Mouse (Mus musculus): Measurements from ENCODE around the gene Ell. TPM values are rescaled to one million over a fixed set of nuclear protein-coding genes. Genes with fewer than 3 reads are reported as not detected.

Ell gene
- polyA plus RNA-seq, 1 experiment from 2014 or later: 13.5 TPM

GRCm38 (mm10) chr8:70555079-70555747 lies 16.0 kb downstream of the Ell start:
- Histone ChIP-seq H3K4me2 (no peak overlapping the region), H3K4me3 (no peak overlapping the region), H3K27ac (ENCODE audit: poor library complexity, severe bottlenecking) (no peak overlapping the region), H3K27me3 (replicated peaks) (no peaks in the 10 kb centered on the region), H3K4me1 (replicated peaks) (peaks cover 77% of the 10 kb centered on the region), H3K9ac (no peak overlapping the region), H3K36me3 (0 out of 2 replicates have a peak, but pooled peaks cover 4% of the 10 kb centered on the region), H3K9me3 (replicated peaks) (no peaks in the 10 kb centered on the region)
- ATAC-seq (ENCODE audit: insufficient number of reproducible peaks, low FRiP score): no peak
- 91% methylated on average over 4 of the region's 4 CpGs for WGBS

DNA sequence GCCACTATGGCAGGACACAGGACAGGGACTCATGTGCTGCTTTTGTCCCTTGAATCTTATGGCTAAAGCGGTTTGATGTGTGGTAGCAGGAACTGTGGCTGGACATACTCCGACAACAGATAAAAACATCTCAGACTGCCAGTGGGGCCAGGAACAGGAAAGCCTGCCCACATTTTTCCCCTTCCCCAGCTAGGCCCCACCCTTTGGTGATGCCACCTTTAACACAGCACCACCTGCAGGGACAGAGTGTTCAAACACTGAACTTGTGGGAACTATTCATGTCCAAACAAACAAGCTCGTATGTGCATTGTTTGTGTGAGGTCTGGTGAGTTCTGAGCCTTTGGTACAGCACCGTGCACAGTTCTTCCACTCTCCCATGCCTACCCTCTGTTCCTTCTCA lies 19.1 kb downstream of the Ell start:
- Histone ChIP-seq H3K27me3 (replicated peaks) (no peaks in the 10 kb centered on the region), H3K4me2 (no peak overlapping the region), H3K27ac (ENCODE audit: poor library complexity, severe bottlenecking) (peak overlapping the region; percentile 60; the same call in 1 of the 2 replicates), H3K9ac (peak overlapping the region; percentile 42; the same call in 1 of the 2 replicates), H3K4me3 (no peak overlapping the region), H3K9me3 (replicated peaks) (no peaks in the 10 kb centered on the region), H3K36me3 (0 out of 2 replicates have a peak, but pooled peaks cover 4% of the 10 kb centered on the region), H3K4me1 (replicated peaks) (peaks cover 80% of the 10 kb centered on the region)
- WGBS: 38% methylated on average over 4 of the region's 4 CpGs
- no peak for ATAC-seq (ENCODE audit: insufficient number of reproducible peaks, low FRiP score)

GRCm38 (mm10) chr8:70558983-70559382 lies 19.7 kb downstream of the Ell start:
- H3K9me3 ChIP-seq (replicated peaks): no peaks in the 10 kb centered on the region
- WGBS: 74% methylated on average over 3 of the region's 3 CpGs

GRCm38 (mm10) chr8:70560096-70560495 lies 20.8 kb downstream of the Ell start:
- Histone ChIP-seq H3K36me3 (0 out of 2 replicates have a peak, but pooled peaks cover 4% of the 10 kb centered on the region), H3K9me3 (replicated peaks) (no peaks in the 10 kb centered on the region), H3K9ac (0 out of 2 replicates have a peak overlapping the region, but pooled peaks have one; percentile 11), H3K4me3 (no peak overlapping the region), H3K4me1 (replicated peaks) (peaks cover 78% of the 10 kb centered on the region), H3K4me2 (no peak overlapping the region), H3K27me3 (replicated peaks) (no peaks in the 10 kb centered on the region), H3K27ac (ENCODE audit: poor library complexity, severe bottlenecking) (peak overlapping the region; percentile 79; the same call in 1 of the 2 replicates)
- ATAC-seq (ENCODE audit: insufficient number of reproducible peaks, low FRiP score): no peak
- 73% methylated on average over 2 of the region's 2 CpGs for WGBS

More at GRCm38 (mm10) chr8:70558983-70559382, 19.7 kb downstream of the Ell start:
- Histone ChIP-seq H3K4me3 (no peak overlapping the region), H3K27ac (ENCODE audit: poor library complexity, severe bottlenecking) (0 out of 2 replicates have a peak overlapping the region, but pooled peaks have one; percentile 60), H3K4me1 (replicated peaks) (peaks cover 77% of the 10 kb centered on the region), H3K9ac (no peak overlapping the region), H3K36me3 (0 out of 2 replicates have a peak, but pooled peaks cover 4% of the 10 kb centered on the region), H3K4me2 (no peak overlapping the region), H3K27me3 (replicated peaks) (no peaks in the 10 kb centered on the region)
- no peak for ATAC-seq (ENCODE audit: insufficient number of reproducible peaks, low FRiP score)

GRCm38 (mm10) chr8:70560564-70560963 lies 21.3 kb downstream of the Ell start:
- peak overlapping the region; percentile 11; the same call in 1 of the 2 replicates for H3K4me2 ChIP-seq
- 0 out of 2 replicates have a peak, but pooled peaks have one; percentile 1 for ATAC-seq (ENCODE audit: insufficient number of reproducible peaks, low FRiP score)
- H3K27ac ChIP-seq (ENCODE audit: poor library complexity, severe bottlenecking): peak overlapping the region; percentile 79
- no peaks in the 10 kb centered on the region for H3K27me3 ChIP-seq (replicated peaks)
- 0 out of 2 replicates have a peak, but pooled peaks cover 4% of the 10 kb centered on the region for H3K36me3 ChIP-seq
- WGBS: 31% methylated on average over 3 of the region's 3 CpGs
- peak overlapping the region; percentile 11; the same call in 1 of the 2 replicates for H3K9ac ChIP-seq
- no peaks in the 10 kb centered on the region for H3K9me3 ChIP-seq (replicated peaks)
- H3K4me1 ChIP-seq (replicated peaks): peaks cover 79% of the 10 kb centered on the region
- H3K4me3 ChIP-seq: no peak overlapping the region

DNA sequence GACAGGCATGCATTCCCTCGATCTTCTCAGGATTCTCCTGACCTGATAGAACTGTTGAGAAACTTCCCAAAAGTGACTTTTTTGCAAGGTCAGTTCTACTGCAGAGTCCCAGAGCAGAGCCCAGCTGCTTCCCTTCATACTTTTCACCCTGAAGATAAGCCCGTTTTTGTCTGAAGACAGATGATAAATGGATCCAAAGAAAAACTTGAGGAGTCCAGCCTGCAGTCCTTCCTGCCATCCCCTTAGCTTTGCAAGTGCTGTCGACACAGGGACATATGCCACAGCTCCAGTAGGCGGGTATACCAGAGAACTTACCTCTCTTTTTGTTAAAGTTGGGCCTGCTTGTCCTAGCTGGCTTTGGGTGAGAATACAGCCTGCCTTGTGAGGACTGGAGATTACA lies 22.1 kb downstream of the Ell start:
- no peak overlapping the region for H3K4me3 ChIP-seq
- no peak overlapping the region for H3K4me2 ChIP-seq
- ATAC-seq (ENCODE audit: insufficient number of reproducible peaks, low FRiP score): no peak
- H3K36me3 ChIP-seq: no peaks in the 10 kb centered on the region
- H3K9ac ChIP-seq: peak overlapping the region; percentile 6
- H3K27ac ChIP-seq (ENCODE audit: poor library complexity, severe bottlenecking): peak overlapping the region; percentile 79
- no peaks in the 10 kb centered on the region for H3K27me3 ChIP-seq (replicated peaks)
- H3K9me3 ChIP-seq (replicated peaks): no peaks in the 10 kb centered on the region
- H3K4me1 ChIP-seq (replicated peaks): peaks cover 85% of the 10 kb centered on the region
- 24% methylated on average over 4 of the region's 4 CpGs for WGBS

GRCm38 (mm10) chr8:70561809-70562535 lies 22.7 kb downstream of the Ell start:
- Histone ChIP-seq H3K27ac (ENCODE audit: poor library complexity, severe bottlenecking) (peak overlapping the region; percentile 79; the same call in 1 of the 2 replicates), H3K9ac (peak overlapping the region; percentile 50; the same call in 1 of the 2 replicates), H3K36me3 (no peaks in the 10 kb centered on the region), H3K9me3 (replicated peaks) (no peaks in the 10 kb centered on the region), H3K27me3 (replicated peaks) (no peaks in the 10 kb centered on the region), H3K4me1 (replicated peaks) (peaks cover 92% of the 10 kb centered on the region), H3K4me2 (no peak overlapping the region), H3K4me3 (no peak overlapping the region)
- 43% methylated on average over 7 of the region's 7 CpGs for WGBS
- ATAC-seq (ENCODE audit: insufficient number of reproducible peaks, low FRiP score): no peak

GRCm38 (mm10) chr8:70562802-70563201 lies 23.5 kb downstream of the Ell start:
- no peak overlapping the region for H3K27ac ChIP-seq (ENCODE audit: poor library complexity, severe bottlenecking)
- peaks cover 84% of the 10 kb centered on the region for H3K4me1 ChIP-seq (replicated peaks)
- no peaks in the 10 kb centered on the region for H3K36me3 ChIP-seq
- H3K27me3 ChIP-seq (replicated peaks): no peaks in the 10 kb centered on the region
- no peak overlapping the region for H3K9ac ChIP-seq
- H3K9me3 ChIP-seq (replicated peaks): no peaks in the 10 kb centered on the region
- H3K4me3 ChIP-seq: no peak overlapping the region
- ATAC-seq (ENCODE audit: insufficient number of reproducible peaks, low FRiP score): no peak
- no peak overlapping the region for H3K4me2 ChIP-seq
- WGBS: 61% methylated on average over 3 of the region's 3 CpGs

- H3K36me3 ChIP-seq: 0 out of 2 replicates have a peak, but pooled peaks cover 3% of the 10 kb centered on the region
- H3K27ac ChIP-seq (ENCODE audit: poor library complexity, severe bottlenecking): no peak overlapping the region
- no peaks in the 10 kb centered on the region for H3K27me3 ChIP-seq (replicated peaks)
- 90% methylated on average over 6 of the region's 6 CpGs for WGBS
- no peak overlapping the region for H3K4me3 ChIP-seq
- no peak overlapping the region for H3K4me2 ChIP-seq
- no peak overlapping the region for H3K9ac ChIP-seq
- ATAC-seq (ENCODE audit: insufficient number of reproducible peaks, low FRiP score): no peak
- no peaks in the 10 kb centered on the region for H3K9me3 ChIP-seq (replicated peaks)
- H3K4me1 ChIP-seq (replicated peaks): peaks cover 74% of the 10 kb centered on the region
Observed at GRCm38 (mm10) chr8:70563763-70564387, 24.6 kb downstream of the Ell start.

GRCm38 (mm10) chr8:70564696-70565235 lies 25.5 kb downstream of the Ell start:
- H3K27ac ChIP-seq (ENCODE audit: poor library complexity, severe bottlenecking): no peak overlapping the region
- 69% methylated on average over 3 of the region's 3 CpGs for WGBS

More at GRCm38 (mm10) chr8:70564696-70565235, 25.5 kb downstream of the Ell start:
- H3K4me2 ChIP-seq: no peak overlapping the region
- no peaks in the 10 kb centered on the region for H3K9me3 ChIP-seq (replicated peaks)
- ATAC-seq (ENCODE audit: insufficient number of reproducible peaks, low FRiP score): no peak
- H3K4me1 ChIP-seq (replicated peaks): peaks cover 69% of the 10 kb centered on the region
- no peak overlapping the region for H3K9ac ChIP-seq
- H3K27me3 ChIP-seq (replicated peaks): no peaks in the 10 kb centered on the region
- H3K4me3 ChIP-seq: no peak overlapping the region
- H3K36me3 ChIP-seq: 0 out of 2 replicates have a peak, but pooled peaks cover 3% of the 10 kb centered on the region

Data from heart, embryonic 12.5 days (tissue).